Mouse (Mus musculus): ENCODE results near the gene Rabgap1l. TPM values are rescaled to one million over a fixed set of nuclear protein-coding genes. Genes with fewer than 3 reads are reported as not detected.

Gene Rabgap1l
- total and polyA plus RNA-seq, 2 experiments = 6.4 to 78.7 TPM

GRCm38 (mm10) chr1:160740650-160741049 is 52.4 kb downstream of the Rabgap1l start:
- H3K9ac ChIP-seq (ENCODE audit: low read depth, low read length) = no peak overlapping the region
- 51% methylated on average over 2 of the region's 2 CpGs for WGBS
- DNase-seq (ENCODE audit: extremely low read depth, low read depth, low spot score) = peak; percentile 52
- H3K27me3 ChIP-seq (ENCODE audit: control insufficient read depth, insufficient read depth, low read length) = no peaks in the 10 kb centered on the region
- peaks cover 5% of the 10 kb centered on the region for H3K36me3 ChIP-seq (ENCODE audit: control insufficient read depth, insufficient read depth, low read length)
- no peaks in the 10 kb centered on the region; the same call in 1 of the 2 replicates for H3K79me2 ChIP-seq (ENCODE audit: control insufficient read depth, insufficient read depth, low read length)
- no peak overlapping the region for H3K27ac ChIP-seq (replicated peaks; ENCODE audit: insufficient read depth, low read depth, low read length)
- no peaks in the 10 kb centered on the region; the same call in 1 of the 2 replicates for H3K4me1 ChIP-seq (ENCODE audit: control insufficient read depth, insufficient read depth, low read length)
- TF ChIP-seq POLR2A (IDR thresholded peaks at IDR 0.05; ENCODE audit: extremely low read depth, insufficient read depth, low read length) (no peak), CTCF (IDR thresholded peaks at IDR 0.05; ENCODE audit: low read depth, low read length) (no peak)
- H3K4me3 ChIP-seq (ENCODE audit: insufficient read depth, low read depth, low read length) = no peak overlapping the region

GRCm38 (mm10) chr1:160734743-160735142 is 58.3 kb downstream of the Rabgap1l start:
- Histone ChIP-seq H3K27ac (replicated peaks; ENCODE audit: insufficient read depth, low read depth, low read length) (no peak overlapping the region), H3K4me1 (ENCODE audit: control insufficient read depth, insufficient read depth, low read length) (peaks cover 2% of the 10 kb centered on the region; the same call in 1 of the 2 replicates), H3K4me3 (ENCODE audit: insufficient read depth, low read depth, low read length) (no peak overlapping the region), H3K9ac (ENCODE audit: low read depth, low read length) (no peak overlapping the region), H3K36me3 (ENCODE audit: control insufficient read depth, insufficient read depth, low read length) (peaks cover 23% of the 10 kb centered on the region), H3K27me3 (ENCODE audit: control insufficient read depth, insufficient read depth, low read length) (no peaks in the 10 kb centered on the region), H3K79me2 (ENCODE audit: control insufficient read depth, insufficient read depth, low read length) (no peaks in the 10 kb centered on the region)
- TF ChIP-seq POLR2A (IDR thresholded peaks at IDR 0.05; ENCODE audit: extremely low read depth, insufficient read depth, low read length) (no peak), CTCF (IDR thresholded peaks at IDR 0.05; ENCODE audit: low read depth, low read length) (no peak)
- DNase-seq (ENCODE audit: extremely low read depth, low read depth, low spot score) = no peak
- 92% methylated on average over 2 of the region's 2 CpGs for WGBS

GRCm38 (mm10) chr1:160729944-160730343 is 63.1 kb downstream of the Rabgap1l start:
- no peak overlapping the region for H3K9ac ChIP-seq (ENCODE audit: low read depth, low read length)
- peaks cover 2% of the 10 kb centered on the region; the same call in 1 of the 2 replicates for H3K4me1 ChIP-seq (ENCODE audit: control insufficient read depth, insufficient read depth, low read length)
- peak; percentile 79 for DNase-seq (ENCODE audit: extremely low read depth, low read depth, low spot score)
- no peak overlapping the region for H3K27ac ChIP-seq (replicated peaks; ENCODE audit: insufficient read depth, low read depth, low read length)
- no peaks in the 10 kb centered on the region for H3K27me3 ChIP-seq (ENCODE audit: control insufficient read depth, insufficient read depth, low read length)
- 25% methylated on average over 4 of the region's 4 CpGs for WGBS
- TF ChIP-seq POLR2A (IDR thresholded peaks at IDR 0.05; ENCODE audit: extremely low read depth, insufficient read depth, low read length) (no peak), CTCF (IDR thresholded peaks at IDR 0.05; ENCODE audit: low read depth, low read length) (no peak)
- H3K36me3 ChIP-seq (ENCODE audit: control insufficient read depth, insufficient read depth, low read length) = peaks cover 14% of the 10 kb centered on the region
- no peak overlapping the region for H3K4me3 ChIP-seq (ENCODE audit: insufficient read depth, low read depth, low read length)
- H3K79me2 ChIP-seq (ENCODE audit: control insufficient read depth, insufficient read depth, low read length) = no peaks in the 10 kb centered on the region

GRCm38 (mm10) chr1:160717742-160718141 is 75.3 kb downstream of the Rabgap1l start:
- DNase-seq (ENCODE audit: extremely low read depth, low read depth, low spot score) = peak; percentile 27
- Histone ChIP-seq H3K4me1 (ENCODE audit: control insufficient read depth, insufficient read depth, low read length) (no peaks in the 10 kb centered on the region), H3K9ac (ENCODE audit: low read depth, low read length) (no peak overlapping the region), H3K27me3 (ENCODE audit: control insufficient read depth, insufficient read depth, low read length) (no peaks in the 10 kb centered on the region), H3K4me3 (ENCODE audit: insufficient read depth, low read depth, low read length) (no peak overlapping the region), H3K27ac (replicated peaks; ENCODE audit: insufficient read depth, low read depth, low read length) (no peak overlapping the region), H3K36me3 (ENCODE audit: control insufficient read depth, insufficient read depth, low read length) (peaks cover 17% of the 10 kb centered on the region), H3K79me2 (ENCODE audit: control insufficient read depth, insufficient read depth, low read length) (no peaks in the 10 kb centered on the region)
- WGBS = 22% methylated on average over 3 of the region's 3 CpGs
- TF ChIP-seq POLR2A (IDR thresholded peaks at IDR 0.05; ENCODE audit: extremely low read depth, insufficient read depth, low read length) (no peak), CTCF (IDR thresholded peaks at IDR 0.05; ENCODE audit: low read depth, low read length) (0 out of 2 replicates have a peak, but pooled peaks have one; percentile 22)

GRCm38 (mm10) chr1:160714685-160715084 is 78.3 kb downstream of the Rabgap1l start:
- Histone ChIP-seq H3K79me2 (ENCODE audit: control insufficient read depth, insufficient read depth, low read length) (no peaks in the 10 kb centered on the region), H3K27ac (replicated peaks; ENCODE audit: insufficient read depth, low read depth, low read length) (no peak overlapping the region), H3K27me3 (ENCODE audit: control insufficient read depth, insufficient read depth, low read length) (no peaks in the 10 kb centered on the region), H3K4me3 (ENCODE audit: insufficient read depth, low read depth, low read length) (no peak overlapping the region), H3K4me1 (ENCODE audit: control insufficient read depth, insufficient read depth, low read length) (no peaks in the 10 kb centered on the region), H3K36me3 (ENCODE audit: control insufficient read depth, insufficient read depth, low read length) (peaks cover 6% of the 10 kb centered on the region), H3K9ac (ENCODE audit: low read depth, low read length) (no peak overlapping the region)
- no peak for DNase-seq (ENCODE audit: extremely low read depth, low read depth, low spot score)
- TF ChIP-seq POLR2A (IDR thresholded peaks at IDR 0.05; ENCODE audit: extremely low read depth, insufficient read depth, low read length) (no peak), CTCF (IDR thresholded peaks at IDR 0.05; ENCODE audit: low read depth, low read length) (peak; percentile 40)

- H3K4me3 ChIP-seq (ENCODE audit: insufficient read depth, low read depth, low read length) = no peak overlapping the region
- H3K27me3 ChIP-seq (ENCODE audit: control insufficient read depth, insufficient read depth, low read length) = no peaks in the 10 kb centered on the region
- no peak overlapping the region for H3K27ac ChIP-seq (replicated peaks; ENCODE audit: insufficient read depth, low read depth, low read length)
- H3K4me1 ChIP-seq (ENCODE audit: control insufficient read depth, insufficient read depth, low read length) = no peaks in the 10 kb centered on the region
- no peak for DNase-seq (ENCODE audit: extremely low read depth, low read depth, low spot score)
- H3K9ac ChIP-seq (ENCODE audit: low read depth, low read length) = no peak overlapping the region
- no peaks in the 10 kb centered on the region for H3K79me2 ChIP-seq (ENCODE audit: control insufficient read depth, insufficient read depth, low read length)
- TF ChIP-seq POLR2A (IDR thresholded peaks at IDR 0.05; ENCODE audit: extremely low read depth, insufficient read depth, low read length) = no peak
- no peak for TF ChIP-seq CTCF (IDR thresholded peaks at IDR 0.05; ENCODE audit: low read depth, low read length)
- 77% methylated on average over 4 of the region's 4 CpGs for whole genome bisulfite sequencing
- H3K36me3 ChIP-seq (ENCODE audit: control insufficient read depth, insufficient read depth, low read length) = peaks cover 4% of the 10 kb centered on the region
These were observed 79.1 kb downstream of the Rabgap1l start for GRCm38 (mm10) chr1:160713887-160714286.
